Mouse (Mus musculus): ENCODE results near the gene Prm3. TPM values are rescaled to one million over a fixed set of nuclear protein-coding genes. Genes with fewer than 3 reads are reported as not detected.

Gene Prm3
- polyA plus RNA-seq, 1 experiment from 2014 or later: not detected

DNA sequence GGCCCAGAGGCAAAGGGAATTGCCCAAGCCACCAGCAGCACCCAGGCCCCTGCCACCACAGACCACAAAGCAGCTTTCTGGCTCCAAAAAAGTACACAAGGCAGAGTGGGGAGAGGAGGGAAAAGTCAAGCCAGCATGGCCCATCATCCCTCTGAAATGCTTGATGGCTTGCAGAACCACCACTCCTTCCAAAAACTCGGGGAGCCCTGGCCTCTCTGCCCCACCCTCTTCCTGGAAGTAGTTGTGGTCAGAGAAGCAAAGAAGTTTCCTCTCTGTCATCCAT lies 7.6 kb downstream of the Prm3 start:
- 4% methylated on average over 1 of the region's 1 CpGs for WGBS (ENCODE audit: insufficient replicate concordance)
- Histone ChIP-seq H3K4me3 (replicated peaks) (no peak overlapping the region), H3K27ac (no peak overlapping the region), H3K9me3 (replicated peaks) (no peaks in the 10 kb centered on the region), H3K4me1 (replicated peaks) (peaks cover 41% of the 10 kb centered on the region), H3K4me2 (peak overlapping the region; percentile 24), H3K27me3 (peaks cover 42% of the 10 kb centered on the region), H3K9ac (no peak overlapping the region), H3K36me3 (no peaks in the 10 kb centered on the region)
- DNase-seq (no peak), ATAC-seq (ENCODE audit: low read depth) (no peak)

DNA sequence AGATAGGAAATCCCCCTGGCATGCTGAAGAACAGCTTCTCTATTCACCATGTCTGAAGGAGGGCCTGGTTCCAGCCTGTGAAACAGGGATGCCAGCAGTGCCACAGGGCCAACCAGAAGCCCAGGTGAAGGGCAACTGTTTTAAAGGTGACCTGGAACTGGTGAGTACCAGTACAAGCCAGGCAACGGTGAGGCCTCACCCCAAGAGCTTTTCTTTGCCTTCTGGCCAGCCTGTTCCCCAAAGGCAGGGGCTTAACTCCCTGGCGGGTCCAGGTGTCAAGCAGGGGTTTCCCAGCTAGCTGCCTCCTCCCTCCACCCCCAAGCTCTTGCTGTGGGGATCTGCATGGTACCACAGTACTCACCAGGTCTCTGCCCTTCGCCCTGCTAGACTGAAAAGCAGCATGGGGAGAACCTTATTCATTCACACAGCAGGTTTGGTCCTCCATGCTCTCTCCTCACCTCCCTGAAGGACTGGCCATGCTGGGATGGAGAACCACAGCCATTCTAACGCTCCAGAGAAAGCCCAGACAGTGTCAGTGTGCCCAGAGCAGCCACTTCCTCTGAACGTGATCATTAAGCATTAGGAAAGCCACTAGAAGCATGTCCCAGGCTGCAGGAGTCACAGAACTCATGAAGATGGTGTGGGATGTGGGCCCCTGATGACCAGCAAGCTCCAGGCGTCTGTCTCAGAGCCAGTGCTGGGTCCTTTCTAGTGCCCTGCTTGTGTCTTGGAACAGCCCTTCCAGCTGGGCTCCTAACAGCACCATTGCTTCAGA lies 8.2 kb downstream of the Prm3 start:
- Histone ChIP-seq H3K27ac (no peak overlapping the region), H3K36me3 (no peaks in the 10 kb centered on the region), H3K4me2 (peak overlapping the region; percentile 24), H3K9ac (no peak overlapping the region), H3K4me1 (replicated peaks) (peaks cover 41% of the 10 kb centered on the region), H3K27me3 (peaks cover 41% of the 10 kb centered on the region), H3K9me3 (replicated peaks) (no peaks in the 10 kb centered on the region), H3K4me3 (replicated peaks) (no peak overlapping the region)
- DNase-seq: no peak
- ATAC-seq (ENCODE audit: low read depth): no peak
- WGBS (ENCODE audit: insufficient replicate concordance): 36% methylated on average over 6 of the region's 6 CpGs

- Histone ChIP-seq H3K4me2 (no peak overlapping the region), H3K27ac (no peak overlapping the region), H3K36me3 (no peaks in the 10 kb centered on the region), H3K4me3 (replicated peaks) (no peak overlapping the region), H3K27me3 (peaks cover 41% of the 10 kb centered on the region), H3K9ac (no peak overlapping the region), H3K9me3 (replicated peaks) (no peaks in the 10 kb centered on the region), H3K4me1 (replicated peaks) (peaks cover 37% of the 10 kb centered on the region)
- DNase-seq (no peak), ATAC-seq (ENCODE audit: low read depth) (no peak)
- WGBS (ENCODE audit: insufficient replicate concordance): 41% methylated on average over 9 of the region's 9 CpGs
These were observed 8.8 kb downstream of the Prm3 start for GRCm38 (mm10) chr16:10781862-10782371.

DNA sequence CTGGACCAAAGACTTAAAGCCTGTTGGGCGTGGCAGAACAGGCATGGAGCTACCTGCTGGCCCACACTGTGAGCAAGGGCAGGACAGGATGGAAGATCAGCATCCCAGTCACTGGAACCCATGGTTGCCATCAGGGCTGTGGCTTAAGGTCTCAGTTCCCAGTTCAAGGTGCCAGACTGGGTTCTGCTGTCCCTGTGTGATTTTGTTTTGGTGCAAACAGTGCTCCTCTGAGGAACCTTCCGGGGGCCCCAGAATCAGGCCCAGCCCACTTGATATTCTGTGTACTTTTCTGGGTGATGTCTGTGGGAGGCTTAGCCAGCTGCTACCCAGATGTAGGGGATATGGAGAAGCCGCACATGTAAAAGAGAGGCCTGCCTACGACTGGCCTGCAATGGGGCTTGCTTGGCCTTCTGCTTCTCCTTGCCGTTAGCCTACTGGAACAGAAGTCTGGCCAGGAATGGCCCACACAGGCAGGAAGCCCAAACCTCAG lies 10.0 kb downstream of the Prm3 start:
- WGBS (ENCODE audit: insufficient replicate concordance): 77% methylated on average over 5 of the region's 5 CpGs
- ATAC-seq (ENCODE audit: low read depth): no peak
- Histone ChIP-seq H3K4me3 (replicated peaks) (no peak overlapping the region), H3K9ac (no peak overlapping the region), H3K4me2 (no peak overlapping the region), H3K27ac (no peak overlapping the region), H3K4me1 (replicated peaks) (peaks cover 25% of the 10 kb centered on the region), H3K36me3 (no peaks in the 10 kb centered on the region), H3K27me3 (peaks cover 41% of the 10 kb centered on the region), H3K9me3 (replicated peaks) (no peaks in the 10 kb centered on the region)
- DNase-seq: no peak

DNA sequence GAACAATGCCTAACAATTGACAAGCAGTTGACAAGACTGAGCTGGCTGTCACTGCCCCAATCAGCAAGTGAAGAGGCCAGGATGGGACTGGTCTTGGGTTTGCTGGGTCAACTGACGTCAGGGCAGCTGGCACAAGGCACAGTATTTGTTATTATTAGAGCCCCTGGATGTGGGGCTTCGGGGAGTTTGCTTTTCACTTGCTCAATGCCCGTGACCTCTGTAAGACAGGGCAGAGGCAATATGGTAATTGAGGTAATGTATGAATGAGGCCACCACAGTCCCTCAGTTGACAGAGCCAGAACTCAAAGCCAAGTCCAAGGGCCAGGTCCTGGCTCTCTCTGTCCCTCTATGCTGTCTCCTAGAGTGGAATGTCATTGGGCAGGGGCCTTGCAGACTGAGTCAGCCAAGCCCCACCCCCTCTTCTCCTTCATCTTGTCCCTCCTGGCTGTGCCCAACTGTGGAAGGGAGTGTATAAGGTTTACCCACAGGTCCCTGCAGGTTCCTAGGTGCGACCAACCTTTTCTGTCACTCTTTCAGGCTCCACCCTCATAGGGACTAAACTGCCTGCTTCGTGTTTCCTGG lies 13.0 kb downstream of the Prm3 start:
- Histone ChIP-seq H3K9ac (no peak overlapping the region), H3K27ac (no peak overlapping the region), H3K36me3 (no peaks in the 10 kb centered on the region), H3K4me3 (replicated peaks) (no peak overlapping the region), H3K27me3 (peaks cover 14% of the 10 kb centered on the region), H3K4me2 (no peak overlapping the region), H3K9me3 (replicated peaks) (no peaks in the 10 kb centered on the region), H3K4me1 (replicated peaks) (peaks cover 8% of the 10 kb centered on the region)
- no peak for DNase-seq
- 46% methylated on average over 5 of the region's 5 CpGs for WGBS (ENCODE audit: insufficient replicate concordance)
- 0 out of 2 replicates have a peak, but pooled peaks have one; percentile 17 for ATAC-seq (ENCODE audit: low read depth)

- ATAC-seq (ENCODE audit: low read depth): no peak
- no peaks in the 10 kb centered on the region for H3K36me3 ChIP-seq
- WGBS (ENCODE audit: insufficient replicate concordance): 50% methylated on average over 7 of the region's 7 CpGs
- H3K4me3 ChIP-seq (replicated peaks): no peak overlapping the region
- peaks cover under 1% of the 10 kb centered on the region for H3K27me3 ChIP-seq
- H3K9me3 ChIP-seq (replicated peaks): no peaks in the 10 kb centered on the region
- H3K4me2 ChIP-seq: no peak overlapping the region
- H3K9ac ChIP-seq: no peak overlapping the region
- H3K27ac ChIP-seq: no peak overlapping the region
- DNase-seq: no peak
- H3K4me1 ChIP-seq (replicated peaks): peaks cover 21% of the 10 kb centered on the region
These were observed 14.4 kb downstream of the Prm3 start for GRCm38 (mm10) chr16:10776322-10776721.

- Histone ChIP-seq H3K4me3 (replicated peaks) (no peak overlapping the region), H3K36me3 (no peaks in the 10 kb centered on the region), H3K27ac (no peak overlapping the region), H3K27me3 (no peaks in the 10 kb centered on the region), H3K9me3 (replicated peaks) (no peaks in the 10 kb centered on the region), H3K9ac (no peak overlapping the region), H3K4me1 (replicated peaks) (peaks cover 33% of the 10 kb centered on the region), H3K4me2 (no peak overlapping the region)
- ATAC-seq (ENCODE audit: low read depth) (no peak), DNase-seq (no peak)
- 11% methylated on average over 4 of the region's 4 CpGs for WGBS (ENCODE audit: insufficient replicate concordance)
These were observed 16.0 kb downstream of the Prm3 start for GRCm38 (mm10) chr16:10774726-10775125.

DNA sequence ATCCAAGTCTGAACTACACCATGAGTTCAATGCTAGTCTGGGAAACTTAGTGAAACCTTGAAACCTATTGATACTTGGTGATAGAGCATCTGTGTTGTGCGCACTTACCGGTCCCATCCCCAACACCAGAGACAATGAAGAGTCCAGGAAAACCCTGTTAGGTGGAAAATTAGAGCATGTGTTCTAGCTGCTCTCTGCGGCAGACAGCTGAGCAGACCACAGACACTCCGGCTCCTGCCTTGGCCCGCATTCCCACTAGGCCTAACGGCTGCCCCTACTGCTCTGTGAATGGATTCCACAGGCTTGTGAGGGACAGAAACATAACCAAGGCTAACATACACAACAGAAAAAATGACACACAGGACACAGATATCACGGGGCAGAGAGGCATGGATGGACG lies 17.2 kb downstream of the Prm3 start:
- H3K27ac ChIP-seq: no peak overlapping the region
- H3K4me2 ChIP-seq: no peak overlapping the region
- DNase-seq (no peak), ATAC-seq (ENCODE audit: low read depth) (no peak)
- no peak overlapping the region for H3K4me3 ChIP-seq (replicated peaks)
- H3K9ac ChIP-seq: no peak overlapping the region
- WGBS (ENCODE audit: insufficient replicate concordance): 81% methylated on average over 8 of the region's 8 CpGs
- 0 out of 2 replicates have a peak, but pooled peaks cover 6% of the 10 kb centered on the region for H3K27me3 ChIP-seq
- peaks cover 45% of the 10 kb centered on the region for H3K4me1 ChIP-seq (replicated peaks)
- H3K36me3 ChIP-seq: no peaks in the 10 kb centered on the region
- H3K9me3 ChIP-seq (replicated peaks): no peaks in the 10 kb centered on the region

GRCm38 (mm10) chr16:10771769-10772510 lies 18.8 kb downstream of the Prm3 start:
- WGBS (ENCODE audit: insufficient replicate concordance): 34% methylated on average over 19 of the region's 19 CpGs
- peak; percentile 47 for ATAC-seq (ENCODE audit: low read depth)

DNA sequence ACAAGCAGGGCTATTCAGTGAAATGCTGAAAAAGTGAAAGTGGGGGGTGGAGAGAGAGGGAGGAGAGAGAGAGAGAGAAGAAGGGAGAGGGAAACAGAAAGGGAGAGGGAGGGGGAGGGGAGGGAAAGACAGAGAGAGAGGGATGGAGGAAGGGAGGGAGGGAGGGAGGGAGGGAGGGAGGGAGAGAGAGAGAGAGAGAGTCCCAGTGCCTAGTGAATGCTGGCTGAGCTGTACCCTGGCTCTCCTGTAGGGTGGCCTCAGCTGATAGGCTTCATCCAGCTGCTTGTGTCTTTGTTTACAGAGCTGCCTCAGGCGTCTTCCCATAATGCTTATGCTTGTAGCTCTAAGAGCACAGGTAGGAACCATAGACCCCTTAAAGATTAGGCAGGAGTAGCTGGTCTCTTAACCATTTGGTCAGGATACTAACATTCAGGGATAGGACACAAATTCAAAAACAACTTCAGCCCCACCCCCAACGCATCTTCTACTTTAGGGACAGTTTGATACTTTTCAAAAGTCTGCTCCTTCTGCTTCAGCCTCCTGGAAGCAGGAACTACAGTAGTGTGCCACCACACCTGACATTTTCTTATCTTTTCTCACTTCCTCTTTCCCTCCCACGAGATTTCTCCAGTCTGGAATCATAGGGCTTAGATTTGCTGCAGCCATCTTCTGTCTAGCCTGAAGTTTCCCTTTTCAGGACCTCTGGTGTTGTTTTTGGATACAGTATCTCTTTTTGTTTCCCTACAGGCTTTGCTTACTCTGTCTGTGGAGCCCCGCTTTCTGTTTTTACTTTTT lies 20.0 kb downstream of the Prm3 start:
- WGBS (ENCODE audit: insufficient replicate concordance): 33% methylated on average over 4 of the region's 4 CpGs

More at GRCm38 (mm10) chr16:10771769-10772510, 18.8 kb downstream of the Prm3 start:
- Histone ChIP-seq H3K27ac (no peak overlapping the region), H3K27me3 (0 out of 2 replicates have a peak, but pooled peaks cover 8% of the 10 kb centered on the region), H3K4me3 (replicated peaks) (no peak overlapping the region), H3K9me3 (replicated peaks) (no peaks in the 10 kb centered on the region), H3K9ac (no peak overlapping the region), H3K36me3 (no peaks in the 10 kb centered on the region), H3K4me2 (no peak overlapping the region), H3K4me1 (replicated peaks) (peaks cover 50% of the 10 kb centered on the region)
- no peak for DNase-seq

More for the DNA sequence above, 20.0 kb downstream of the Prm3 start:
- H3K4me3 ChIP-seq (replicated peaks): no peak overlapping the region
- H3K27ac ChIP-seq: no peak overlapping the region
- no peak overlapping the region for H3K9ac ChIP-seq
- H3K36me3 ChIP-seq: no peaks in the 10 kb centered on the region
- peaks cover 50% of the 10 kb centered on the region for H3K4me1 ChIP-seq (replicated peaks)
- no peak overlapping the region for H3K4me2 ChIP-seq
- no peaks in the 10 kb centered on the region for H3K9me3 ChIP-seq (replicated peaks)
- H3K27me3 ChIP-seq: 0 out of 2 replicates have a peak, but pooled peaks cover 8% of the 10 kb centered on the region
- DNase-seq: no peak
- ATAC-seq (ENCODE audit: low read depth): peak; percentile 45; the same call in 1 of the 2 replicates
